Mouse (Mus musculus): ENCODE data around the gene 9530068E07Rik.

The 9530068E07Rik gene

DNA sequence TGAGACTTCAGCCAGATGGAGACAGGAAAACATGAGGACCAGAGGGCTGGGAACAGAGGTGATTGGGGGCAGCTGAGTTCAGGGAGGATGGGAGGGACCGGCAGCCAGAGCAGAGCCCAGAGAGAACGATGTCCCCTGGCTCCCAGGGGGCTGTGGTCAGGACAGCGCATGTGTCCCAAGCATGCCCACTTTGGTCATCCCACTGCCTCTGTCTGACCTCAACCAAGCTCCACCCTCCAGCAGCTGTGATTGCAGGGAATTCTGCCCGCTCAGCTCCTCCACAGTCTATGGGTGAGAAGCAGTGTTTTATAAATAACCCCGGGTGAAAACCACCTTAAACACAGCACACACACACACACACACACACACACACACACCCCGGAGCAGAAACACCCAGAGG is 33.2 kb downstream of the 9530068E07Rik start:
- no peak for DNase-seq

DNA sequence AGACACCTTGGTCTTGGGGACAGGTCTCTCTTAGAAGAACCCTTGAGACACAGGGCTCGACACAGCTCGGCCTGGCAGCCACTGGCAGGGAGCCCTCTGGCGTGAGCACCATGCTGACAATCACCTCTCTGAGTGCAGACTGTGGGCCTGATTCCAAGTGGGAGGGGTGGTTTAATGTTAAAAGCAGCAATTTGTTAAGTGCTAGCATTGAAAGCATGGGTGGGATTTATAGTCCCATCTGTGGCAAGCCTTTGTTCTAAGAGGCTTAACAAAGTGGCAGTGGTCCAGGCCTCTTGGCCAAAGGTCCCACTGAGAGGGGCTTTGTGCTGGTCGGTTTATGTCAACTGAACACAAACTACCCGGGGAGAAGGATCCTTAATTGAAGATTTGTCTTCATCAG is 35.4 kb downstream of the 9530068E07Rik start:
- DNase-seq: peak; percentile 32 to 67

DNA sequence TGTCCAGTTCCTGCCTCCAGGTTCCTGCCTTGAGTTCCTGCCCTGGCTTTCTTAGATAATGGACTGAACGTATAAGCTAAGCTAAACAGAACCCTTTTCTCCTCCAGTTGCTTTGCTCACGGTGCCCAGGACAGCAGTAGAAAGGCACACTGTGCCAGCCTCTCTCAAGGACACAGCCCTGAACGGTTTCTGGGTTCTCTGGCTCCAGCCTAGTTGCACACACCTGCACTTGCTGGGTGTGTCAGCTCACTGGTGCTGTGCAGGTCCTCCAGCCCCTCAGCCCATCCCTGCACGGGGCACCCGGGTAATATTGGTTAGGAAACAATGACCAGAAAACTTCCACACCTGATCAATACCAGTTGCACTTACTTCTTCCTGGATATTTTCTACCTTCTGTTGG is 35.9 kb downstream of the 9530068E07Rik start:
- no peak for DNase-seq

GRCm38 (mm10) chr11:52433076-52433796 is 37.0 kb downstream of the 9530068E07Rik start:
- no peak for DNase-seq

DNA sequence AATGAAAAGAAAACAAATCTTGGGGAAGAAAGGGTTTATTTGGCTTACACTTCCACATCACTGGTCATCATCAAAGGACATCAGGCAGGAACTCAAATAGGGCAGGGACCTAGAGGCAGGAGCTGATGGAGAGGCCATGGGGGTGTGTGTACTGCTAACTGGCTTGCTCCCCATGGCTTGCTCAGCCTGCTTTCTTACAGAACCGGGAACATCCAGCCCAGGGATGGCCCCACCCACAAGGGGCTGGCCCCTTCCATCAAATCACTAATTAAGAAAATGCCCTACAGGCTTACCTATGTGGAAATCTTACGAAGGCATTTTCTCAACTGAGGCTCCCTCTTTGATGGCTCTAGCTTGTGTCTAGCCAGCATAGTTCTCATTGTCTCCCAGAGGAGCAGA is 37.6 kb downstream of the 9530068E07Rik start:
- DNase-seq: no peak

DNA sequence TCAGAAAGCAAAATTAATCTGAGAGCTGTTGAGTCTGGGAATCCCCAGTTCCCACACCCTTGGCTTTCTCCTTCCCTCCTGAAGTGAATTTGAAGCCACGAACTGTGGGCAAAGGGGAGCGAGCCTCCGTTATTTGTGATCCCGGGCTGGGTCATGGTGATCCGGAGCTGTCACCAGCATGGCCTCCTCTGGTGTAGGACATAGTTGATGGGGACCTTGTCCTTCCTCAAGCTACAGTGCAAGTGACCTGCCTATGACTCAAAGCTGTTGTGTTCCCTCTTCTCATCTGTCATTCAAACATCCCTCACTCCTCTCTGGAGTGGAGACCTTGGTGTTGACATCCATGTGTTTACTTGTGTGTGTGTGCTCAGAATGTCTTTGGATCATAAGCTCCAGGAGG is 39.2 kb downstream of the 9530068E07Rik start:
- no peak for DNase-seq

DNA sequence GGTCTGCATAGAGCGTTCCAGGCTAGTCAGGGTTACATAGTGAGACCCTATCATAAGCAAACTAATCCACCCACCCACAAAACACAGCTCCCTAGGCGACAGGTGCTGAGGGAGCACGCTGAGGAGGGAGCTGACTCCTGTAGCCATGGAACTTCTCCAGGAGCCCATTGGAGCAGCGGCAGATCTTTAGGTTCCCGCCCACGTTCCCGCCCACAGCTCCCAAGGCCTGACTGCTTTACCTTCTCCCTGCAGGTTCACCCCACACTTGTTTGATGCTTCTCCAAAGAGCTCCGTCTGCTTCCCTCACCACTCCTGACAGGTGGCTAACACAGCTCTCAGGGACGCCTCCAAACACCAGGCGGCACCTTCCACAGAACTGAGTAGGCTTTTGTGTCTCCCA is 40.9 kb downstream of the 9530068E07Rik start:
- DNase-seq: no peak

GRCm38 (mm10) chr11:52441096-52441495 is 44.9 kb downstream of the 9530068E07Rik start:
- peak in 1 of 2 experiments; percentile 37 for DNase-seq

DNA sequence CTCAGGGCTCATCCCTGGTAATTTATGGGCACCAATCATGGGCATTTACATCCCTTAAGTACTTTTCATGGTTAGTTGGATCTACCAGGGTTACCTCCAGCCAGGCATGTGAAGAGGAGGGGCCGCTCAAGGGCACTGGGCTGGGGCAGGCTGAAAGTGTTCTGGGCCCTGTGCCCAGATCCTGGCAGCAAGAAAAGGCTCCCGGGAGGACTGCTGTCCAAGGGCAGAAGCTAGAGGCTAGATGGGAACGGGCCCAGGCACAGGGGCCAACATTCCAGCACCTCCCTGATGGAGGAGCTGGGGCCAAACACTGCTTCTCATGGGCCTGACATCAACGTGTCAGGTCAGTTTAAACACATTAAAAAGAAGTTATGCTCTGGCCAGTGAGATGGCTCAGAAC is 51.0 kb downstream of the 9530068E07Rik start:
- peak; percentile 55 to 69 for DNase-seq

DNA sequence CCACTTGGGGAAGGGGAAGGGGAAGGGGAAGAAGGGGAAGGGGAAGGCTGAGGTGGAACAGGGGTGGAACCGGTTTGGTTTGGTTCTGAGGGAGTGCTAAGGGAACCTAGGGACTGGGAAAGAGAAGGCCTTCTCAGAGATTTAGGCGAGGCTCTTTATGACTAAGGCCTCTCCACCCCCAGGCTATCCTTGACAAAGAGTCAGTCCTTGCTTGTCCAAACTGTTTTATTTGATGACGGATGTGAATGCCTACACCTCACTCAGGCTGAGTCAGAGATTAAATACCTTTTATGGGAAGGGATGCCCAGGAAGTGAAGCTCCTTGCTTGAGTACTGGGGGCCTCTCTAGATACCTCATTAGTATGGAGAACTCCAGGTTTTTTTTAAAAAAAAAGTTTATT is 52.8 kb downstream of the 9530068E07Rik start:
- DNase-seq: no peak

DNA sequence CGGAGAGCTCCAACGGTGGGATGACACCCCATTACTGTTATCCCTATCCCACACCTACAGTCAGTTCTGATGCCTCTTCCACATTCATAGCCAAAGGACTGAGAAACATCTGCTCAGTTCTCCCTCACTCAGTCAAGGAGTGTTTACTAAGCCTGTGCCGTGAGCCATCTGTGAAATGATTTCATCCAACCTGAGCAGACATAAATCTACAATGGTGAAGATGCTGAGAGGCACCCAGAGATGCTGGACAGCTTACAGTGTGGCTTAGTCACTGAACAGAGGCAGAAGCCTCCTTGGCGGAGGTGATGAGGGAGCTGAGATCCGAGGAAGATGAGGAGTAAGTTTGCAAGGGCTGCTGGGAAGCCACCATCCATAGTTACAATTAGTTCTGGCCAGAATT is 62.1 kb downstream of the 9530068E07Rik start:
- no peak for DNase-seq
